Mouse (Mus musculus) lung, adult 2 months (tissue): ENCODE measurements around the gene Kdelr3. TPM values are rescaled to one million over a fixed set of nuclear protein-coding genes. Genes with fewer than 3 reads are reported as not detected.
A peak's percentile ranks its signal among the peaks of the same experiment; 100 is the strongest.

Experiments
- DNase-seq: peaks from one replicate; pipeline ENCODE4 v3.0.0; 2022
- H3K4me1 ChIP-seq: fragments of 200-500 bp; 2 replicates; pipeline ENCODE4 v1.6.1; 2011; ENCODE audit warnings: low read length; ENCODE audit not compliant: control insufficient read depth, insufficient read depth
- H3K4me3 ChIP-seq: fragments of 200-500 bp; replicated peaks from 2 replicates; pipeline ENCODE3; 2011; ENCODE audit warnings: low read depth, mild to moderate bottlenecking, control low read depth, low read length; ENCODE audit errors: extremely low read depth
- CTCF ChIP-seq: fragments of 200-500 bp; IDR thresholded peaks from 2 replicates; pipeline ENCODE4 v1.5.1; 2011; ENCODE audit warnings: mild to moderate bottlenecking, low read length, control low read depth; ENCODE audit not compliant: insufficient read depth
- POLR2A ChIP-seq: fragments of 200-500 bp; IDR thresholded peaks from 2 replicates; pipeline ENCODE4 v1.6.1; 2011; ENCODE audit warnings: low read depth, mild to moderate bottlenecking, control low read depth, low read length, borderline replicate concordance; ENCODE audit errors: extremely low read depth
- WGBS: fragments of 180-500 bp; shearing (Covaris S2); methylation state at CpG from one replicate; pipeline ENCODE4 v1.1.7; 2018; 5-methylcytosine and 5-hydroxymethylcytosine counted together
- polyA plus RNA-seq: library from polyadenylated mRNA; depleted of rRNA; stranded (reverse); fragments of >200 nt; gene quantifications from 2 replicates; pipeline ENCODE4 v1.2.3, GENCODE M21; 2012

Gene Kdelr3
- polyA plus RNA-seq, 1 experiment: 19.4 TPM

- WGBS: 10% methylated on average over 15 of the region's 15 CpGs
- Histone ChIP-seq H3K4me3 (no peak overlapping the region), H3K4me1 (no peaks in the 10 kb centered on the region)
- peak; percentile 16 for DNase-seq
- TF ChIP-seq POLR2A: no peak
- no peak for TF ChIP-seq CTCF
Observed at GRCm38 (mm10) chr15:79481181-79481688, 35.0 kb upstream of the Kdelr3 start.

- 61% methylated on average over 11 of the region's 11 CpGs for WGBS
- Histone ChIP-seq H3K4me3 (no peak overlapping the region), H3K4me1 (no peaks in the 10 kb centered on the region)
- TF ChIP-seq CTCF: no peak
- no peak for TF ChIP-seq POLR2A
- DNase-seq: no peak
Observed at GRCm38 (mm10) chr15:79489463-79489862, 26.7 kb upstream of the Kdelr3 start.

GRCm38 (mm10) chr15:79493527-79493926 is 22.7 kb upstream of the Kdelr3 start:
- 36% methylated on average over 18 of the region's 18 CpGs for whole genome bisulfite sequencing
- no peaks in the 10 kb centered on the region for H3K4me1 ChIP-seq
- DNase-seq: no peak

GRCm38 (mm10) chr15:79500110-79500509 is 16.1 kb upstream of the Kdelr3 start:
- 76% methylated on average over 17 of the region's 17 CpGs for WGBS
- no peak overlapping the region for H3K4me3 ChIP-seq
- H3K4me1 ChIP-seq: peaks cover 3% of the 10 kb centered on the region
- DNase-seq: no peak
- TF ChIP-seq CTCF (no peak), POLR2A (no peak)

More at GRCm38 (mm10) chr15:79493527-79493926, 22.7 kb upstream of the Kdelr3 start:
- TF ChIP-seq CTCF (no peak), POLR2A (no peak)
- no peak overlapping the region for H3K4me3 ChIP-seq

- 15% methylated on average over 18 of the region's 18 CpGs for WGBS
- DNase-seq: no peak
- Histone ChIP-seq H3K4me1 (peaks cover 5% of the 10 kb centered on the region), H3K4me3 (no peak overlapping the region)
- TF ChIP-seq POLR2A (no peak), CTCF (no peak)
Observed at GRCm38 (mm10) chr15:79502891-79503341, 13.3 kb upstream of the Kdelr3 start.

- TF ChIP-seq POLR2A: no peak
- TF ChIP-seq CTCF: no peak
- Histone ChIP-seq H3K4me3 (no peak overlapping the region), H3K4me1 (peaks cover 5% of the 10 kb centered on the region)
- no peak for DNase-seq
- 68% methylated on average over 5 of the region's 5 CpGs for WGBS
Observed at GRCm38 (mm10) chr15:79503438-79503837, 12.8 kb upstream of the Kdelr3 start.

- Histone ChIP-seq H3K4me1 (peaks cover 5% of the 10 kb centered on the region), H3K4me3 (peak within 1 kb of the TSS; percentile 34)
- 2% methylated on average over 51 of the region's 60 CpGs for WGBS
- no peak for DNase-seq
- TF ChIP-seq POLR2A: no peak
Observed at GRCm38 (mm10) chr15:79504707-79505452, 11.3 kb upstream of the Kdelr3 start, which contains the start of gene Kcnj4. Gene Kcnj4, minus strand, starts transcription at chr15:79505241.

GRCm38 (mm10) chr15:79505616-79506283 is 10.5 kb upstream of the Kdelr3 start:
- peak; percentile 54 for DNase-seq
- TF ChIP-seq CTCF (no peak), POLR2A (no peak)
- WGBS: 1% methylated on average over 66 of the region's 71 CpGs

GRCm38 (mm10) chr15:79506460-79506859 is 9.8 kb upstream of the Kdelr3 start:
- TF ChIP-seq CTCF: no peak
- no peak for TF ChIP-seq POLR2A
- H3K4me3 ChIP-seq: no peak overlapping the region
- WGBS: 24% methylated on average over 7 of the region's 7 CpGs

More at GRCm38 (mm10) chr15:79505616-79506283, 10.5 kb upstream of the Kdelr3 start:
- Histone ChIP-seq H3K4me1 (peaks cover 5% of the 10 kb centered on the region), H3K4me3 (peak overlapping the region; percentile 34)

GRCm38 (mm10) chr15:79507055-79507828 is 9.0 kb upstream of the Kdelr3 start:
- DNase-seq: no peak
- 56% methylated on average over 31 of the region's 31 CpGs for WGBS
- TF ChIP-seq POLR2A (no peak), CTCF (no peak)
- H3K4me3 ChIP-seq: no peak overlapping the region
- H3K4me1 ChIP-seq: peaks cover 11% of the 10 kb centered on the region

More at GRCm38 (mm10) chr15:79506460-79506859, 9.8 kb upstream of the Kdelr3 start:
- DNase-seq: no peak
- H3K4me1 ChIP-seq: peaks cover 8% of the 10 kb centered on the region
